Mouse (Mus musculus): ENCODE data around the gene Mapk9. TPM values are rescaled to one million over a fixed set of nuclear protein-coding genes. Genes with fewer than 3 reads are reported as not detected.

The Mapk9 gene
- total and polyA plus RNA-seq, 3 experiments: 7.8 to 47.9 (median 39.1) TPM

GRCm38 (mm10) chr11:49822337-49822736 is 24.2 kb upstream of the Mapk9 start:
- H3K4me3 ChIP-seq (ENCODE audit: low read depth, low read length): no peak overlapping the region
- no peak for TF ChIP-seq GATA1 (IDR thresholded peaks at IDR 0.05; ENCODE audit: borderline replicate concordance, low read length)
- TF ChIP-seq POLR2AphosphoS5 (IDR thresholded peaks at IDR 0.05; ENCODE audit: insufficient replicate concordance, low read depth, low read length): no peak
- TF ChIP-seq GATA2 (IDR thresholded peaks at IDR 0.05; ENCODE audit: borderline replicate concordance, low read depth, low read length): no peak
- TF ChIP-seq CTCF (IDR thresholded peaks at IDR 0.05; ENCODE audit: low read depth, low read length): no peak
- no peak for TF ChIP-seq TAL1 (conservative IDR thresholded peaks at IDR 0.05; ENCODE audit: low read depth, low read length)
- H3K36me3 ChIP-seq (replicated peaks): no peaks in the 10 kb centered on the region
- ATAC-seq (ENCODE audit: extremely low read depth, insufficient number of reproducible peaks, low FRiP score, poor library complexity, severe bottlenecking) (no peak), DNase-seq (ENCODE audit: low spot score) (no peak)
- no peaks in the 10 kb centered on the region for H3K9me3 ChIP-seq (replicated peaks)
- peaks cover 44% of the 10 kb centered on the region for H3K27me3 ChIP-seq (ENCODE audit: insufficient read depth, low read length)
- peaks cover 3% of the 10 kb centered on the region; the same call in 1 of the 2 replicates for H3K4me1 ChIP-seq (ENCODE audit: insufficient read depth, low read depth, low read length)

DNA sequence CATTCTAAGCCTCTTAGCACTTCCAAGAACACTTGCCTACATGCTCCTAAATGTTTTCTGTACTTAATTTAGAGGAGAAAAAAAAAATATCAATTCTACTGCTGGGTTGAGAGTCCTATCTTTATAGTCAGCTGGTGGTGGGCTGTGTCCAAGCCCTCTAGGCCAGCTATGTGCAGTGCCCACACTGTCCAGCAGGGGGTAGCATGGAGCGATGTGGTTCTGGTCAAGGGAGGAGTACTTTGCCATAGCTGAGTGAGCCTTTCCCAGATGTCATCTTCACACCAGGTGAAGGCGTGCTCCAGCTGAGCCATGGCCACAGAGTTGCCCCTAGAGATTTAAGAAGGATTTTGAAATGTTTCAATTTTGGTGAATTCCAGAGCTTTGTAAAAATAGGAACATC is 21.7 kb upstream of the Mapk9 start:
- Histone ChIP-seq H3K27me3 (ENCODE audit: insufficient read depth, low read length) (peaks cover 35% of the 10 kb centered on the region), H3K36me3 (replicated peaks) (no peaks in the 10 kb centered on the region), H3K4me3 (ENCODE audit: low read depth, low read length) (no peak overlapping the region), H3K4me1 (ENCODE audit: insufficient read depth, low read depth, low read length) (peaks cover 3% of the 10 kb centered on the region; the same call in 1 of the 2 replicates), H3K9me3 (replicated peaks) (no peaks in the 10 kb centered on the region)
- TF ChIP-seq GATA1 (IDR thresholded peaks at IDR 0.05; ENCODE audit: borderline replicate concordance, low read length) (no peak), TAL1 (conservative IDR thresholded peaks at IDR 0.05; ENCODE audit: low read depth, low read length) (no peak), POLR2AphosphoS5 (IDR thresholded peaks at IDR 0.05; ENCODE audit: insufficient replicate concordance, low read depth, low read length) (no peak), GATA2 (IDR thresholded peaks at IDR 0.05; ENCODE audit: borderline replicate concordance, low read depth, low read length) (no peak), CTCF (IDR thresholded peaks at IDR 0.05; ENCODE audit: low read depth, low read length) (peak; percentile 98)
- DNase-seq (ENCODE audit: low spot score): peak; percentile 24
- ATAC-seq (ENCODE audit: extremely low read depth, insufficient number of reproducible peaks, low FRiP score, poor library complexity, severe bottlenecking): no peak

GRCm38 (mm10) chr11:49827243-49827642 is 19.3 kb upstream of the Mapk9 start:
- ATAC-seq (ENCODE audit: extremely low read depth, insufficient number of reproducible peaks, low FRiP score, poor library complexity, severe bottlenecking) (no peak), DNase-seq (ENCODE audit: low spot score) (no peak)
- TF ChIP-seq GATA2 (IDR thresholded peaks at IDR 0.05; ENCODE audit: borderline replicate concordance, low read depth, low read length): no peak
- TF ChIP-seq POLR2AphosphoS5 (IDR thresholded peaks at IDR 0.05; ENCODE audit: insufficient replicate concordance, low read depth, low read length): no peak
- no peak for TF ChIP-seq GATA1 (IDR thresholded peaks at IDR 0.05; ENCODE audit: borderline replicate concordance, low read length)
- no peak for TF ChIP-seq TAL1 (conservative IDR thresholded peaks at IDR 0.05; ENCODE audit: low read depth, low read length)
- no peak for TF ChIP-seq CTCF (IDR thresholded peaks at IDR 0.05; ENCODE audit: low read depth, low read length)
- H3K36me3 ChIP-seq (replicated peaks): no peaks in the 10 kb centered on the region
- H3K27me3 ChIP-seq (ENCODE audit: insufficient read depth, low read length): peaks cover 43% of the 10 kb centered on the region
- H3K4me3 ChIP-seq (ENCODE audit: low read depth, low read length): no peak overlapping the region
- H3K9me3 ChIP-seq (replicated peaks): no peaks in the 10 kb centered on the region
- peaks cover 3% of the 10 kb centered on the region; the same call in 1 of the 2 replicates for H3K4me1 ChIP-seq (ENCODE audit: insufficient read depth, low read depth, low read length)

DNA sequence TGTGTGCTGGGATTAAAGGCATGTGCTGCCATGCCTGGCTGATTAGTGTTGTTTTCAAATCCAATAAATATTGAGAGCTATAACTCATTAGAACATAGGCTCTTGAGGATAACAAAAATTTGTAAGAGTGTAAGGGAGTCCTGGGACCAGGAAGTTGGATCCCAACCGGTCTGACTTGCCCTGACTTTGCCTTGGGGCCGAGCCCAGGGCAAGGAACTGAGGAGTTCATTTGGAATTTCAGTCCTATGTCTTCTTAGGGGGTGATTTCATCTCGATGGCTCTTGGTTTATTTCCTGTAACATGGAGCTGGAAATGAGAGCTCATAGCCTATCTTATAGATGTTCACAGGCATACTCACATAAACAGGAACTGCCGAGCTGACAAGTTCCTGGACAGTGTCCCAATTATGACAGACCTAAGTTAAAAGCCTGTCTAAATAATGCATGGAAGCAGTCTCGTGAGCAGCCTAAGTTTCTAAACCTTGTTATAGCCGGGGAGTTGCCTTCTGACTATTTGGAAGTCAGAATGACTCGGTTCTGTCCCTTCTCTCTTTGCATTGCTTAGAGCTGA is 17.3 kb upstream of the Mapk9 start:
- Histone ChIP-seq H3K27me3 (ENCODE audit: insufficient read depth, low read length) (peaks cover 44% of the 10 kb centered on the region), H3K9me3 (replicated peaks) (no peaks in the 10 kb centered on the region), H3K4me1 (ENCODE audit: insufficient read depth, low read depth, low read length) (peaks cover 3% of the 10 kb centered on the region; the same call in 1 of the 2 replicates), H3K4me3 (ENCODE audit: low read depth, low read length) (no peak overlapping the region), H3K36me3 (replicated peaks) (no peaks in the 10 kb centered on the region)
- no peak for ATAC-seq (ENCODE audit: extremely low read depth, insufficient number of reproducible peaks, low FRiP score, poor library complexity, severe bottlenecking)
- DNase-seq (ENCODE audit: low spot score): no peak
- TF ChIP-seq GATA1 (IDR thresholded peaks at IDR 0.05; ENCODE audit: borderline replicate concordance, low read length): no peak
- no peak for TF ChIP-seq GATA2 (IDR thresholded peaks at IDR 0.05; ENCODE audit: borderline replicate concordance, low read depth, low read length)
- no peak for TF ChIP-seq POLR2AphosphoS5 (IDR thresholded peaks at IDR 0.05; ENCODE audit: insufficient replicate concordance, low read depth, low read length)
- no peak for TF ChIP-seq TAL1 (conservative IDR thresholded peaks at IDR 0.05; ENCODE audit: low read depth, low read length)
- TF ChIP-seq CTCF (IDR thresholded peaks at IDR 0.05; ENCODE audit: low read depth, low read length): no peak

- no peak for ATAC-seq (ENCODE audit: extremely low read depth, insufficient number of reproducible peaks, low FRiP score, poor library complexity, severe bottlenecking)
- H3K36me3 ChIP-seq (replicated peaks): no peaks in the 10 kb centered on the region
Measured at GRCm38 (mm10) chr11:49831980-49832379, 14.6 kb upstream of the Mapk9 start.

GRCm38 (mm10) chr11:49832962-49833361 is 13.6 kb upstream of the Mapk9 start:
- Histone ChIP-seq H3K9me3 (replicated peaks) (no peaks in the 10 kb centered on the region), H3K4me3 (ENCODE audit: low read depth, low read length) (no peak overlapping the region), H3K4me1 (ENCODE audit: insufficient read depth, low read depth, low read length) (no peaks in the 10 kb centered on the region), H3K36me3 (replicated peaks) (no peaks in the 10 kb centered on the region), H3K27me3 (ENCODE audit: insufficient read depth, low read length) (peaks cover 37% of the 10 kb centered on the region)
- TF ChIP-seq GATA1 (IDR thresholded peaks at IDR 0.05; ENCODE audit: borderline replicate concordance, low read length): no peak
- no peak for TF ChIP-seq POLR2AphosphoS5 (IDR thresholded peaks at IDR 0.05; ENCODE audit: insufficient replicate concordance, low read depth, low read length)
- no peak for TF ChIP-seq CTCF (IDR thresholded peaks at IDR 0.05; ENCODE audit: low read depth, low read length)
- TF ChIP-seq GATA2 (IDR thresholded peaks at IDR 0.05; ENCODE audit: borderline replicate concordance, low read depth, low read length): no peak
- no peak for TF ChIP-seq TAL1 (conservative IDR thresholded peaks at IDR 0.05; ENCODE audit: low read depth, low read length)
- DNase-seq (ENCODE audit: low spot score) (no peak), ATAC-seq (ENCODE audit: extremely low read depth, insufficient number of reproducible peaks, low FRiP score, poor library complexity, severe bottlenecking) (no peak)

More at GRCm38 (mm10) chr11:49831980-49832379, 14.6 kb upstream of the Mapk9 start:
- no peak for DNase-seq (ENCODE audit: low spot score)
- Histone ChIP-seq H3K4me3 (ENCODE audit: low read depth, low read length) (no peak overlapping the region), H3K9me3 (replicated peaks) (no peaks in the 10 kb centered on the region), H3K27me3 (ENCODE audit: insufficient read depth, low read length) (peaks cover 41% of the 10 kb centered on the region), H3K4me1 (ENCODE audit: insufficient read depth, low read depth, low read length) (no peaks in the 10 kb centered on the region)
- TF ChIP-seq GATA2 (IDR thresholded peaks at IDR 0.05; ENCODE audit: borderline replicate concordance, low read depth, low read length): no peak

Data from G1E (cell line).